Mouse (Mus musculus) effector memory CD4-positive, alpha-beta T cell, adult 5 months (primary cell): ENCODE measurements around the gene Olfr922. TPM values are rescaled to one million over a fixed set of nuclear protein-coding genes. Genes with fewer than 3 reads are reported as not detected.

Source experiments
- polyA plus RNA-seq: library from polyadenylated mRNA; unstranded; fragments of 100-300 nt; shearing (Covaris generic); gene quantifications from one replicate; pipeline ENCODE4 v1.2.1, GENCODE M21; 2017

Olfr922 gene
- not detected for polyA plus RNA-seq

DNA sequence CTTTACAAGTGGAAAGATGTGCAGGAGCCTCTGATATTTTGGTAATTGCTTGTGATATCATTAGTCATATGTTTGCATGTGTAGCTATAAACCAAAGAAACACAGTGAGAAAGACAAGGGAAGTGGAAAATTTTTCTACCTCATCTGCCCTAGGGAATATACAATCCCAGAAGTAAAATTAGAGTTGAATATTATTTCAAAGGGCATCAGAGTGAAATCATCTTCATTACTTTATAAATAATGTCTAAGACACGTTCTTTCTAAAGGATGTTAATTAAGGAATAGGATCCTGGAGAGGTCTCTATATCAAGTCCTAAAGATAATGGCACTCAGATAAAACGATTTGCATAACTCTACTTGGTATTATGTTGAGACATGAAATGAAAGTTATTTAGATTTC, at the start of gene Olfr922:
TSS of gene Olfr922 (plus strand) at position 301 of the 400 bp plus-strand sequence.

GRCm38 (mm10) chr9:38772768-38773167, 41.6 kb upstream of the Olfr922 start, which contains the start of gene Olfr921:
TSS of gene Olfr921 (plus strand) at chr9:38773068.

DNA sequence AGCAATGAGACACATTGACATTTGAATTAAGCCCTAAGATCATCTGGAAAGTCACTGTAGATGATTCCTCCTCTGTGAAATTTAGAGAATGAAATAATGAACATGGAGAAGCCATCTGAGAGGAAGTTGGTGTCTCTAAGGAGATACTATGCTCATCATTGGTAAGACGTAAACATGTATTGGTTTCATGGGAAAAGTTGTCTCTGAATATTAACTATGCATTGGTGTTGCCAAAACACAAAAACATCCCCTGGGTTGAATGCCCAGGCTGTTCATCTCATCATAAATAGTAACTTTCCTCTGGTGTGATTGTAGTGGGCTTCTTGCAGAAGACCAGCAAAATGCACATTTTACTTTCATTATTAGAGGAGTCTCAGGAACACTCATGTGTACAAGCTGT, 11.8 kb downstream of the Olfr922 start, which contains the start of gene Olfr923:
TSS of gene Olfr923 (plus strand) at position 301 of the 400 bp plus-strand sequence.

GRCm38 (mm10) chr9:38844149-38844548, 29.7 kb downstream of the Olfr922 start, which contains the start of gene Olfr924:
TSS of gene Olfr924 (plus strand) at chr9:38844449.

DNA sequence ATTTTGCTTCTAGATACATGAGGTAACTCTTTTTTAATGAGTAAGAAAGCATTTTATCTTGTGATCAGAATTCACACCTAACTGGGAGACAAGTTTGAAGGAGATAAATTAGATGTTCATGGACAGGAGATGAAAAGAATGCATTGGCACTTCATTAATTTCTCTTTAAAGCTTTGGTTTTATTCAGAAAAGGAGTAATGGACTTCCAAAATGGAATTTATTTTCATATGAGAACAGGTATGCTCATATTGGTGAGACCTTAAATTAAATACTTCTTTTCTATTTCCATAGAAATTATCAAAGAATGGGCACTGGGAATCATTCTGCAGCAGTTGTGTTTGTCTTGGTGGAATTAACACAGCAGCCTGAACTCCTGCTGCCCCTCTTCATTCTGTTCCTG, 40.3 kb downstream of the Olfr922 start, which contains the start of gene Olfr26:
TSS of gene Olfr26 (plus strand) at position 301 of the 400 bp plus-strand sequence.

Other genes with a start within 250 kb of the Olfr922 start
- gene Olfr912, start 234.4 kb upstream of the Olfr922 start, polyA plus RNA-seq = 0.16 TPM
- not detected for gene Olfr913, start 221.9 kb upstream of the Olfr922 start, polyA plus RNA-seq
- not detected for gene Olfr914, start 209.5 kb upstream of the Olfr922 start, polyA plus RNA-seq
- gene Olfr916, start 154.7 kb upstream of the Olfr922 start, polyA plus RNA-seq = 0.25 TPM
- gene Olfr917, start 148.8 kb upstream of the Olfr922 start, polyA plus RNA-seq = not detected
- not detected for gene Olfr918, start 140.0 kb upstream of the Olfr922 start, polyA plus RNA-seq
- gene Olfr919, start 110.9 kb upstream of the Olfr922 start, polyA plus RNA-seq = not detected
- gene Vwa5a, start 96.3 kb upstream of the Olfr922 start, polyA plus RNA-seq = 24.4 TPM
- gene Olfr920, start 62.3 kb upstream of the Olfr922 start, polyA plus RNA-seq = 0.17 TPM
- not detected for gene Olfr921, start 41.5 kb upstream of the Olfr922 start, polyA plus RNA-seq
- gene Olfr923, start 11.9 kb downstream of the Olfr922 start, polyA plus RNA-seq = not detected
- not detected for gene Olfr924, start 29.8 kb downstream of the Olfr922 start, polyA plus RNA-seq
- not detected for gene Olfr26, start 40.4 kb downstream of the Olfr922 start, polyA plus RNA-seq
- gene Olfr926, start 62.5 kb downstream of the Olfr922 start, polyA plus RNA-seq = not detected
- gene Olfr930, start 115.2 kb downstream of the Olfr922 start, polyA plus RNA-seq = not detected
- 0.19 TPM for gene Olfr933, start 157.7 kb downstream of the Olfr922 start, polyA plus RNA-seq
- not detected for gene Olfr934, start 173.7 kb downstream of the Olfr922 start, polyA plus RNA-seq
- not detected for gene Olfr935, start 185.1 kb downstream of the Olfr922 start, polyA plus RNA-seq
- gene Olfr146, start 208.8 kb downstream of the Olfr922 start, polyA plus RNA-seq = not detected